In the genomic region with DNA sequence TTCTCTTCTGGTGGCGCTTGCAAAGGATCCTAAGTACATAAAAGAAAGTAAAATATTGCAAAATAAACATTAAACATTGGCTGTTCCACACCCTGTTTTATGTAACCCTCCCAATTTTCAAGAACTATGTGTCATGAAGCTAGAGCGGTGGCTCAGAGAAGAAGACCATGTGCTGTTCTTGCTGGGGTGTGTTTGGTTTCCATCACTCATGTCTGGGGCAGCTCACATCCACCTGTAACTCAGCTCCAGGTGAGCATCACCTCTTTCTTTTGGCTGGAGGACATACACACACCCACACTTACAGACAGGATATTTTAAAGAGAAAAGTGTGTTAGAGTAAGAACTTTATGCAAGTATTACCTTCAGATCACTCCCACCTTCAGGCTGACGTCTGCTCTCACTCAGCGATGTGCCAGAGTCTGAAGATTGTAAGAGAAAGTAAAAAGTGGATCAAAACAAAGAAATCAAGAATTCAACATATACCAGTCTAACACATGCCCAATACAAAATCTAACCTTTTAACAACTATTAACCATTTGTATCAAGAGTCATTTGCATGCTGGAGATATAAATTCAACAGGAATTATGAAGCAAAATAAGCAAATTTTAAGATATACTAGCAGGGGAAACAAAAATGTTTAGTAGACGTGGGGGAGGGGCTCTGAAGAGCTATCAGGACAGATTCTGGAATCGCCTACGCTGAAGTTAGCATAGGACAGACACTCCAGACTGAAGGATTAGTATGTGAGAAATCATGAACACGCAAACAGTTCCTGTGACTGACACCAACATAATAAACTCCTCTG, we compare ENCODE assay signal across 19 mouse cellular contexts. TPM values are rescaled to one million over a fixed set of nuclear protein-coding genes. Genes with fewer than 3 reads are reported as not detected.
DNase-seq lines count a peak whose midpoint lies in the region; ATAC-seq and TF ChIP-seq lines count a peak whose summit lies in the region.
"Had no signal": no experiment of that assay in that cellular context is flagged by ENCODE, and none has a peak within 500 bp of the region (broad histone marks: within the 10 kb centered on the region; RNA-seq: fewer than 3 reads in every experiment).

No protein-coding gene starts in this region.

- no peak for TF ChIP-seq EP300 in lung, postnatal 0 days (IDR thresholded peaks at IDR 0.05)

- peaks cover 70% of the 10 kb centered on the region; the same call in 1 of the 2 replicates for H3K36me3 ChIP-seq in lung, postnatal 0 days (ENCODE audit: insufficient read depth, low read length)

- no peak overlapping the region for H3K9ac ChIP-seq in lung, postnatal 0 days (replicated peaks; ENCODE audit: low read depth)

- TF ChIP-seq CTCF in lung, postnatal 0 days (IDR thresholded peaks at IDR 0.05): no peak

- no peaks in the 10 kb centered on the region for H3K9me3 ChIP-seq in lung, postnatal 0 days (ENCODE audit: low read length)
- H3K9me3 ChIP-seq: G1E had no signal

- no peak overlapping the region for H3K4me3 ChIP-seq in lung, postnatal 0 days (ENCODE audit: low read depth, low read length)

- H3K27me3 ChIP-seq in lung, postnatal 0 days (replicated peaks; ENCODE audit: insufficient read depth, low read length): no peaks in the 10 kb centered on the region
- H3K27me3 ChIP-seq: CH12.LX, Patski had no signal

- H3K4me1 ChIP-seq in lung, postnatal 0 days (ENCODE audit: insufficient read depth, low read depth, low read length): no peaks in the 10 kb centered on the region

- WGBS in lung, postnatal 0 days: 70% methylated on average over 8 of the region's 8 CpGs

- peak; percentile 97 for DNase-seq in adipocyte (ENCODE audit: low spot score)
- DNase-seq in lung, postnatal 0 days (ENCODE audit: low spot score): no peak
- DNase-seq: adrenal gland, adult 2 months; adrenal gland, adult 8-10 months; adrenal gland, postnatal 10 days; adrenal gland, postnatal 14 days; adrenal gland, postnatal 25 days; adrenal gland, postnatal 36 days; B cell, adult 2 months; cerebellum, adult 11 months; cerebellum, adult 11-12 months; cerebellum, adult 18-20 months; cerebellum, adult 2 months; cerebellum, adult 8-10 months had no signal

- no peak overlapping the region for H3K4me2 ChIP-seq in lung, postnatal 0 days (replicated peaks; ENCODE audit: low read depth, low read length)

- H3K27ac ChIP-seq in lung, postnatal 0 days (ENCODE audit: low read length): no peak overlapping the region

- ATAC-seq in lung, postnatal 0 days: no peak
- ATAC-seq: activated CD4-positive, CD25-positive, alpha-beta regulatory T cell, adult 4 months; CD4-positive, CD25-positive, alpha-beta regulatory T cell, adult 4 months had no signal

RNA-seq across cellular contexts. Expression of a gene that starts 14.3 kb away (rescaled TPM):
- 22.7 and 28.9 TPM in 2 replicates for polyA plus RNA-seq in lung, postnatal 0 days (2015; fragmentation: Nextera tagmentation; extraction: Ambion mirVana)

RNA-seq across cellular contexts. Expression of a gene that starts 49.9 kb away (rescaled TPM):
- polyA plus RNA-seq in lung, postnatal 0 days (2015; fragmentation: Nextera tagmentation; extraction: Ambion mirVana): 16.7 and 17.2 TPM in 2 replicates
